Mouse (Mus musculus): ENCODE measurements at regions not wholly inside any gene's neighbourhood (a gene's known extent, or its start where the extent isn't known, plus 50 kb on each side); places are given as distances from the start of the nearest gene placed in this dataset.

GRCm38 (mm10) chr12:27138663-27139633, 203.4 kb downstream of the Sox11 start:
- H3K36me3 ChIP-seq (ENCODE audit: control insufficient read depth, insufficient read depth), result no peaks in the 10 kb centered on the region
- H3K27me3 ChIP-seq (replicated peaks; ENCODE audit: control insufficient read depth, insufficient read depth, low read length), result no peaks in the 10 kb centered on the region
- peaks cover 5% of the 10 kb centered on the region; the same call in 1 of the 2 replicates for H3K4me1 ChIP-seq (replicated peaks; ENCODE audit: control insufficient read depth, insufficient read depth, low read length)
- ATAC-seq, result no peak
- no peak overlapping the region for H3K27ac ChIP-seq (ENCODE audit: low read depth, low read length)
- no peak overlapping the region for H3K4me3 ChIP-seq (ENCODE audit: low read depth, low read length)
- no peaks in the 10 kb centered on the region for H3K9me3 ChIP-seq (ENCODE audit: control insufficient read depth)
- 76% methylated on average over 13 of the region's 13 CpGs for WGBS
- no peak overlapping the region for H3K9ac ChIP-seq (ENCODE audit: low read depth, low read length)
- H3K4me2 ChIP-seq (replicated peaks; ENCODE audit: low read depth), result no peak overlapping the region
- TF ChIP-seq CTCF (IDR thresholded peaks at IDR 0.05; ENCODE audit: low read depth), result no peak

- H3K4me3 ChIP-seq (ENCODE audit: low read depth, low read length), result no peak overlapping the region
- no peak for ATAC-seq
- H3K27ac ChIP-seq (ENCODE audit: low read depth, low read length), result no peak overlapping the region
- peak overlapping the region; percentile 32; the same call in 1 of the 2 replicates for H3K4me2 ChIP-seq (replicated peaks; ENCODE audit: low read depth)
- H3K4me1 ChIP-seq (replicated peaks; ENCODE audit: control insufficient read depth, insufficient read depth, low read length), result peaks cover 4% of the 10 kb centered on the region; the same call in 1 of the 2 replicates
- no peaks in the 10 kb centered on the region for H3K27me3 ChIP-seq (replicated peaks; ENCODE audit: control insufficient read depth, insufficient read depth, low read length)
- H3K9me3 ChIP-seq (ENCODE audit: control insufficient read depth), result no peaks in the 10 kb centered on the region
- 25% methylated on average over 10 of the region's 10 CpGs for WGBS
- no peak overlapping the region for H3K9ac ChIP-seq (ENCODE audit: low read depth, low read length)
- no peak for TF ChIP-seq CTCF (IDR thresholded peaks at IDR 0.05; ENCODE audit: low read depth)
- H3K36me3 ChIP-seq (ENCODE audit: control insufficient read depth, insufficient read depth), result no peaks in the 10 kb centered on the region
Measured at GRCm38 (mm10) chr12:27135997-27136559, 206.3 kb downstream of the Sox11 start.

- H3K4me3 ChIP-seq (ENCODE audit: low read depth, low read length), result no peak overlapping the region
- no peak overlapping the region for H3K9ac ChIP-seq (ENCODE audit: low read depth, low read length)
- H3K4me1 ChIP-seq (replicated peaks; ENCODE audit: control insufficient read depth, insufficient read depth, low read length), result no peaks in the 10 kb centered on the region
- no peak for TF ChIP-seq CTCF (IDR thresholded peaks at IDR 0.05; ENCODE audit: low read depth)
- no peaks in the 10 kb centered on the region for H3K9me3 ChIP-seq (ENCODE audit: control insufficient read depth)
- no peaks in the 10 kb centered on the region for H3K27me3 ChIP-seq (replicated peaks; ENCODE audit: control insufficient read depth, insufficient read depth, low read length)
- H3K27ac ChIP-seq (ENCODE audit: low read depth, low read length), result no peak overlapping the region
- 88% methylated on average over 1 of the region's 1 CpGs for WGBS
- no peak overlapping the region for H3K4me2 ChIP-seq (replicated peaks; ENCODE audit: low read depth)
- ATAC-seq, result no peak
- H3K36me3 ChIP-seq (ENCODE audit: control insufficient read depth, insufficient read depth), result no peaks in the 10 kb centered on the region
Measured at GRCm38 (mm10) chr12:27130544-27130943, 211.8 kb downstream of the Sox11 start.

GRCm38 (mm10) chr12:27127054-27127605, 215.2 kb downstream of the Sox11 start:
- ATAC-seq, result no peak
- Histone ChIP-seq H3K4me3 (ENCODE audit: low read depth, low read length) (no peak overlapping the region), H3K27me3 (replicated peaks; ENCODE audit: control insufficient read depth, insufficient read depth, low read length) (no peaks in the 10 kb centered on the region), H3K4me1 (replicated peaks; ENCODE audit: control insufficient read depth, insufficient read depth, low read length) (no peaks in the 10 kb centered on the region), H3K4me2 (replicated peaks; ENCODE audit: low read depth) (no peak overlapping the region), H3K9me3 (ENCODE audit: control insufficient read depth) (no peaks in the 10 kb centered on the region), H3K9ac (ENCODE audit: low read depth, low read length) (no peak overlapping the region), H3K27ac (ENCODE audit: low read depth, low read length) (no peak overlapping the region), H3K36me3 (ENCODE audit: control insufficient read depth, insufficient read depth) (no peaks in the 10 kb centered on the region)
- no peak for TF ChIP-seq CTCF (IDR thresholded peaks at IDR 0.05; ENCODE audit: low read depth)
- 43% methylated on average over 10 of the region's 10 CpGs for whole genome bisulfite sequencing

GRCm38 (mm10) chr12:27118581-27118980, 223.8 kb downstream of the Sox11 start:
- no peaks in the 10 kb centered on the region for H3K9me3 ChIP-seq (ENCODE audit: control insufficient read depth)
- H3K4me3 ChIP-seq (ENCODE audit: low read depth, low read length), result no peak overlapping the region
- no peak overlapping the region for H3K9ac ChIP-seq (ENCODE audit: low read depth, low read length)
- H3K4me2 ChIP-seq (replicated peaks; ENCODE audit: low read depth), result no peak overlapping the region
- no peaks in the 10 kb centered on the region for H3K4me1 ChIP-seq (replicated peaks; ENCODE audit: control insufficient read depth, insufficient read depth, low read length)
- no peak for TF ChIP-seq CTCF (IDR thresholded peaks at IDR 0.05; ENCODE audit: low read depth)
- H3K27ac ChIP-seq (ENCODE audit: low read depth, low read length), result no peak overlapping the region
- no peak for ATAC-seq
- no peaks in the 10 kb centered on the region for H3K27me3 ChIP-seq (replicated peaks; ENCODE audit: control insufficient read depth, insufficient read depth, low read length)
- 89% methylated on average over 6 of the region's 6 CpGs for WGBS
- H3K36me3 ChIP-seq (ENCODE audit: control insufficient read depth, insufficient read depth), result no peaks in the 10 kb centered on the region

GRCm38 (mm10) chr12:27115392-27115791, 227.0 kb downstream of the Sox11 start:
- no peak overlapping the region for H3K27ac ChIP-seq (ENCODE audit: low read depth, low read length)
- H3K4me2 ChIP-seq (replicated peaks; ENCODE audit: low read depth), result no peak overlapping the region
- H3K4me3 ChIP-seq (ENCODE audit: low read depth, low read length), result no peak overlapping the region
- H3K36me3 ChIP-seq (ENCODE audit: control insufficient read depth, insufficient read depth), result no peaks in the 10 kb centered on the region
- H3K27me3 ChIP-seq (replicated peaks; ENCODE audit: control insufficient read depth, insufficient read depth, low read length), result no peaks in the 10 kb centered on the region
- no peaks in the 10 kb centered on the region for H3K9me3 ChIP-seq (ENCODE audit: control insufficient read depth)
- H3K9ac ChIP-seq (ENCODE audit: low read depth, low read length), result no peak overlapping the region
- ATAC-seq, result no peak
- H3K4me1 ChIP-seq (replicated peaks; ENCODE audit: control insufficient read depth, insufficient read depth, low read length), result no peaks in the 10 kb centered on the region
- WGBS, result 70% methylated on average over 6 of the region's 6 CpGs
- no peak for TF ChIP-seq CTCF (IDR thresholded peaks at IDR 0.05; ENCODE audit: low read depth)

Data from intestine, postnatal 0 days (tissue).